Comparison of ENCODE assay signal across 17 mouse cellular contexts in the genomic region with DNA sequence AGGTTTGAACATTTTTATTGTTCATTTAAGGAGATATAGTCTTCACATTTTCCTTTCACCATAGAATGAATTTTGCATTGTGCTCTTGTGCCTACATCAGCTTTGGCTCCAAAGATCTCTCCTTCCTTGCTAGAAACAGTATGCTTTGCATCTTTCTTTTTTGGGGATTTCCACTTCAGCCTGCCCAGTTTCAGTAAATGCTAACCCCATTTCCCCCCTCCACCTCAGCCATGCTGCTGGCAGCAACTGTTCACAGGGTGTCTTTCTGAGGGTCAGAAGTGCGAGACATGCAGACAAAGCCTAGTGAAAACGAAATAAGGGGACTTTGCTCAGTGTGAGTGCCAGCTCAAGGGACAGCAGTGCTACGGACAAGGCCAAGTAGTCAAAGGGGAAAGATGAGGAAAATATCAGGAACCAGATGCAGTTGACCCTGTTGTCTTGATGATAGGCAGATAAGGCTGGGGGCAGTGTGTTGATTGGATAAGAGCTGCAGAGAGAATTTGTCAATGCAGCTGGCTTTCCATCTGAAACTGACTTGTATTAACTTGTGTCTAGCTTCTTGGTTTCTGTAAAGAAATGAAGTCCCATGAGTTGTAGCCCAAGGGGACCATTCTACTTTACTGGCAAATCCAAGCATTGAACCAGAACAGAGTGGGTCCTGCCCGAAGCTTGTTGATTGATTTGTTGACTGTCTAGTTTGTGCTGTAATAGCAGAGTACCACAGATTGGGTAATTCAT.
"Had no signal": no experiment of that assay in that cellular context is flagged by ENCODE, and none has a peak within 500 bp of the region (broad histone marks: within the 10 kb centered on the region; RNA-seq: fewer than 3 reads in every experiment).

No protein-coding gene starts in this region.

- ATAC-seq: hindbrain, embryonic 16.5 days; inflammation-experienced regulatory T-cells, adult 6 months; intestine, embryonic 15.5 days; intestine, postnatal 0 days; liver, embryonic 12.5 days had no signal

- DNase-seq: gastrocnemius, adult 2 months; gastrocnemius, postnatal 10 days; gastrocnemius, postnatal 25 days; heart, adult 2 months; heart, postnatal 10 days; heart, postnatal 4 days; kidney, adult 18-20 months; kidney, adult 8-10 months; kidney, postnatal 10 days; kidney, postnatal 25 days; kidney, postnatal 4 days; left cerebral cortex, postnatal 4 days had no signal
